Mouse (Mus musculus) neural tube, embryonic 11.5 days (tissue): ENCODE measurements around the gene Cacna1s. TPM values are rescaled to one million over a fixed set of nuclear protein-coding genes. Genes with fewer than 3 reads are reported as not detected.

Experiments used
- ATAC-seq: fragments of 200-750 bp; cut with Nextera tagmentation; 2 replicates; pipeline ENCODE4 v1.8.0; 2017; ENCODE audit warnings: moderate number of reproducible peaks, mild to moderate bottlenecking, moderate TSS enrichment, moderate library complexity; ENCODE audit not compliant: insufficient read depth, low FRiP score, low TSS enrichment
- DNase-seq: peaks from one replicate; pipeline ENCODE4 v3.0.0-alpha.2; 2015; ENCODE audit warnings: low spot score
- H3K27ac ChIP-seq: fragments of 300-500 bp; sonication (generic); 2 replicates; pipeline ENCODE4 v1.5.1; 2014; ENCODE audit warnings: low read depth, mild to moderate bottlenecking, low read length
- H3K27me3 ChIP-seq: fragments of 300-500 bp; sonication (generic); 2 replicates; pipeline ENCODE4 v1.6.1; 2014; ENCODE audit warnings: mild to moderate bottlenecking, low read length, mixed read lengths; ENCODE audit not compliant: control insufficient read depth, insufficient read depth
- H3K36me3 ChIP-seq: fragments of 300-500 bp; sonication (generic); 2 replicates; pipeline ENCODE4 v1.6.1; 2014; ENCODE audit warnings: mild to moderate bottlenecking, low read length, moderate library complexity, mixed read lengths; ENCODE audit not compliant: control insufficient read depth, insufficient read depth
- H3K4me1 ChIP-seq: fragments of 300-500 bp; sonication (generic); 2 replicates; pipeline ENCODE4 v1.6.1; 2014; ENCODE audit warnings: low read length, mixed read lengths; ENCODE audit not compliant: control insufficient read depth, insufficient read depth
- H3K4me2 ChIP-seq: fragments of 300-500 bp; sonication (generic); 2 replicates; pipeline ENCODE4 v1.6.1; 2014; ENCODE audit warnings: low read depth, mild to moderate bottlenecking, moderate library complexity
- H3K4me3 ChIP-seq: fragments of 300-500 bp; sonication (generic); 2 replicates; pipeline ENCODE4 v1.5.1; 2014; ENCODE audit warnings: low read depth, low read length
- H3K9ac ChIP-seq: fragments of 300-500 bp; sonication (generic); 2 replicates; pipeline ENCODE4 v1.6.1; 2014; ENCODE audit warnings: mild to moderate bottlenecking, low read length
- H3K9me3 ChIP-seq: fragments of 300-500 bp; sonication (generic); 2 replicates; pipeline ENCODE4 v1.6.1; 2016; ENCODE audit warnings: low read length; ENCODE audit not compliant: control insufficient read depth
- WGBS: fragments of 180-500 bp; shearing (Covaris S2); extraction: QIAGEN DNeasy Blood & Tissue Kit; methylation state at CpG from one replicate; pipeline ENCODE4 v1.1.7; 2014; 5-methylcytosine and 5-hydroxymethylcytosine counted together
- polyA plus RNA-seq: library from polyadenylated mRNA; unstranded; fragments of >200 nt; fragmentation: Nextera tagmentation; extraction: Ambion mirVana; gene quantifications from 2 replicates; pipeline ENCODE4 v1.2.1, GENCODE M21; 2014

The Cacna1s gene
- polyA plus RNA-seq, 1 experiment from 2014 or later, result 0.73 TPM

GRCm38 (mm10) chr1:136127856-136128255 lies 75.3 kb downstream of the Cacna1s start:
- no peak for DNase-seq
- Histone ChIP-seq H3K9ac (no peak overlapping the region), H3K9me3 (no peaks in the 10 kb centered on the region), H3K27me3 (no peaks in the 10 kb centered on the region), H3K27ac (no peak overlapping the region), H3K36me3 (no peaks in the 10 kb centered on the region), H3K4me1 (peaks cover 21% of the 10 kb centered on the region), H3K4me2 (no peak overlapping the region), H3K4me3 (no peak overlapping the region)
- 78% methylated on average over 3 of the region's 3 CpGs for WGBS
- no peak for ATAC-seq

- Histone ChIP-seq H3K4me3 (no peak overlapping the region), H3K27me3 (no peaks in the 10 kb centered on the region), H3K4me2 (no peak overlapping the region), H3K36me3 (no peaks in the 10 kb centered on the region), H3K27ac (no peak overlapping the region), H3K9ac (no peak overlapping the region), H3K9me3 (no peaks in the 10 kb centered on the region), H3K4me1 (peaks cover 26% of the 10 kb centered on the region)
- 41% methylated on average over 5 of the region's 5 CpGs for WGBS
- ATAC-seq (no peak), DNase-seq (no peak)
These were observed 75.9 kb downstream of the Cacna1s start for GRCm38 (mm10) chr1:136128416-136128815.

GRCm38 (mm10) chr1:136128944-136129589 lies 76.5 kb downstream of the Cacna1s start:
- peaks cover 33% of the 10 kb centered on the region for H3K4me1 ChIP-seq
- 51% methylated on average over 4 of the region's 4 CpGs for WGBS
- no peaks in the 10 kb centered on the region for H3K9me3 ChIP-seq

GRCm38 (mm10) chr1:136130107-136130506 lies 77.6 kb downstream of the Cacna1s start:
- Histone ChIP-seq H3K36me3 (no peaks in the 10 kb centered on the region), H3K4me1 (peaks cover 36% of the 10 kb centered on the region), H3K27me3 (no peaks in the 10 kb centered on the region), H3K9me3 (no peaks in the 10 kb centered on the region), H3K4me3 (no peak overlapping the region), H3K9ac (no peak overlapping the region), H3K4me2 (no peak overlapping the region), H3K27ac (no peak overlapping the region)
- 75% methylated on average over 3 of the region's 3 CpGs for WGBS
- ATAC-seq, result no peak
- no peak for DNase-seq

More at GRCm38 (mm10) chr1:136128944-136129589, 76.5 kb downstream of the Cacna1s start:
- no peaks in the 10 kb centered on the region for H3K27me3 ChIP-seq
- ATAC-seq (no peak), DNase-seq (no peak)
- H3K4me2 ChIP-seq, result no peak overlapping the region
- no peak overlapping the region for H3K4me3 ChIP-seq
- H3K9ac ChIP-seq, result no peak overlapping the region
- no peaks in the 10 kb centered on the region for H3K36me3 ChIP-seq
- H3K27ac ChIP-seq, result no peak overlapping the region

- DNase-seq (peak; percentile 96), ATAC-seq (peak; percentile 93)
- peak within 1 kb of the TSS; percentile 72 for H3K4me3 ChIP-seq
- H3K9me3 ChIP-seq, result no peaks in the 10 kb centered on the region
- H3K27ac ChIP-seq, result peak within 1 kb of the TSS; percentile 63; the same call in 1 of the 2 replicates
- H3K4me2 ChIP-seq, result peak within 1 kb of the TSS; percentile 74
- peaks cover 38% of the 10 kb centered on the region for H3K4me1 ChIP-seq
- no peaks in the 10 kb centered on the region for H3K27me3 ChIP-seq
- 1% methylated on average over 39 of the region's 42 CpGs for WGBS
- peak within 1 kb of the TSS; percentile 82 for H3K9ac ChIP-seq
- H3K36me3 ChIP-seq, result no peaks in the 10 kb centered on the region
These were observed 78.5 kb downstream of the Cacna1s start, which contains the start of gene Kif21b for GRCm38 (mm10) chr1:136130951-136131558. Kif21b (plus strand) TSS chr1:136131389.

GRCm38 (mm10) chr1:136131603-136132291 lies 79.2 kb downstream of the Cacna1s start:
- H3K4me3 ChIP-seq, result peak overlapping the region; percentile 72
- peak overlapping the region; percentile 82 for H3K9ac ChIP-seq
- no peaks in the 10 kb centered on the region for H3K27me3 ChIP-seq
- H3K9me3 ChIP-seq, result no peaks in the 10 kb centered on the region
- H3K4me2 ChIP-seq, result peak overlapping the region; percentile 74
- H3K4me1 ChIP-seq, result peaks cover 42% of the 10 kb centered on the region
- peak; percentile 76 for DNase-seq
- under 1% methylated on average over 43 of the region's 43 CpGs for WGBS
- H3K36me3 ChIP-seq, result no peaks in the 10 kb centered on the region
- H3K27ac ChIP-seq, result peak overlapping the region; percentile 63; the same call in 1 of the 2 replicates
- peak; percentile 49 for ATAC-seq

- ATAC-seq (no peak), DNase-seq (no peak)
- H3K27ac ChIP-seq, result peak overlapping the region; percentile 51; the same call in 1 of the 2 replicates
- no peaks in the 10 kb centered on the region for H3K9me3 ChIP-seq
- WGBS, result 29% methylated on average over 10 of the region's 10 CpGs
- no peaks in the 10 kb centered on the region for H3K36me3 ChIP-seq
- peak overlapping the region; percentile 82 for H3K9ac ChIP-seq
- H3K4me1 ChIP-seq, result peaks cover 51% of the 10 kb centered on the region
- peak overlapping the region; percentile 74 for H3K4me2 ChIP-seq
- H3K27me3 ChIP-seq, result no peaks in the 10 kb centered on the region
- H3K4me3 ChIP-seq, result peak overlapping the region; percentile 72
These were observed 80.0 kb downstream of the Cacna1s start for GRCm38 (mm10) chr1:136132386-136133201.

GRCm38 (mm10) chr1:136133570-136134240 lies 81.2 kb downstream of the Cacna1s start:
- Histone ChIP-seq H3K36me3 (no peaks in the 10 kb centered on the region), H3K27ac (0 out of 2 replicates have a peak overlapping the region, but pooled peaks have one; percentile 17), H3K9ac (peak overlapping the region; percentile 82), H3K4me2 (peak overlapping the region; percentile 74), H3K27me3 (no peaks in the 10 kb centered on the region), H3K4me1 (peaks cover 57% of the 10 kb centered on the region), H3K4me3 (peak overlapping the region; percentile 72), H3K9me3 (no peaks in the 10 kb centered on the region)
- no peak for ATAC-seq
- WGBS, result 27% methylated on average over 13 of the region's 13 CpGs
- DNase-seq, result no peak
